Mouse (Mus musculus) induced T-regulatory cell, adult 2 months (primary cell): ENCODE results near the gene Ass1.
A peak's percentile ranks its signal among the peaks of the same experiment; 100 is the strongest.

Experiments used
- DNase-seq: peaks from one replicate; pipeline ENCODE4 v3.0.0-alpha.2; 2012; ENCODE audit warnings: low read depth

The Ass1 gene

GRCm38 (mm10) chr2:31469931-31470682, at the start of gene Ass1:
Gene Ass1 (plus strand): TSS chr2:31470207.
- DNase-seq = peak; percentile 96

- no peak for DNase-seq
Measured at GRCm38 (mm10) chr2:31420914-31421313, 49.1 kb upstream of the Ass1 start.

GRCm38 (mm10) chr2:31422576-31422975, 47.4 kb upstream of the Ass1 start:
- DNase-seq = no peak

GRCm38 (mm10) chr2:31431477-31431876, 38.5 kb upstream of the Ass1 start:
- DNase-seq = no peak

GRCm38 (mm10) chr2:31434746-31435145, 35.3 kb upstream of the Ass1 start:
- no peak for DNase-seq

- DNase-seq = peak; percentile 84
Measured at GRCm38 (mm10) chr2:31435567-31435966, 34.4 kb upstream of the Ass1 start.

GRCm38 (mm10) chr2:31437480-31438245, 32.3 kb upstream of the Ass1 start:
- DNase-seq = no peak

GRCm38 (mm10) chr2:31439576-31439975, 30.4 kb upstream of the Ass1 start:
- DNase-seq = no peak

- peak; percentile 31 for DNase-seq
Measured at GRCm38 (mm10) chr2:31442480-31443160, 27.4 kb upstream of the Ass1 start.

GRCm38 (mm10) chr2:31446036-31446435, 24.0 kb upstream of the Ass1 start:
- peak; percentile 71 for DNase-seq

GRCm38 (mm10) chr2:31446456-31446855, 23.6 kb upstream of the Ass1 start:
- DNase-seq = no peak

- DNase-seq = peak; percentile 65
Measured at GRCm38 (mm10) chr2:31447536-31447935, 22.5 kb upstream of the Ass1 start.

GRCm38 (mm10) chr2:31448756-31449440, 21.1 kb upstream of the Ass1 start:
- no peak for DNase-seq

- no peak for DNase-seq
Measured at GRCm38 (mm10) chr2:31449441-31449815, 20.6 kb upstream of the Ass1 start.

- DNase-seq = no peak
Measured at GRCm38 (mm10) chr2:31449902-31450301, 20.1 kb upstream of the Ass1 start.

- no peak for DNase-seq
Measured at GRCm38 (mm10) chr2:31450661-31451060, 19.3 kb upstream of the Ass1 start.

- peak; percentile 69 for DNase-seq
Measured at GRCm38 (mm10) chr2:31451530-31451929, 18.5 kb upstream of the Ass1 start.

- DNase-seq = no peak
Measured at GRCm38 (mm10) chr2:31453011-31453410, 17.0 kb upstream of the Ass1 start.

GRCm38 (mm10) chr2:31453559-31454177, 16.3 kb upstream of the Ass1 start:
- DNase-seq = peak; percentile 36

GRCm38 (mm10) chr2:31454280-31454679, 15.7 kb upstream of the Ass1 start:
- no peak for DNase-seq

GRCm38 (mm10) chr2:31455418-31455817, 14.6 kb upstream of the Ass1 start:
- DNase-seq = peak; percentile 66

- no peak for DNase-seq
Measured at GRCm38 (mm10) chr2:31458460-31458859, 11.5 kb upstream of the Ass1 start.
